Mouse (Mus musculus) liver, adult 2 months (tissue): ENCODE results near the gene Prr12.

Source experiments
- CTCF ChIP-seq: fragments of 200-500 bp; IDR thresholded peaks from 2 replicates; pipeline ENCODE4 v1.5.1; 2011; ENCODE audit warnings: low read depth, low read length, control low read depth
- POLR2A ChIP-seq: fragments of 200-500 bp; IDR thresholded peaks from 2 replicates; pipeline ENCODE4 v1.6.1; 2011; ENCODE audit warnings: low read length, control low read depth; ENCODE audit not compliant: insufficient read depth; ENCODE audit errors: extremely low read depth

- no peak for TF ChIP-seq POLR2A
- TF ChIP-seq CTCF = no peak
These were observed 24.6 kb upstream of the Prr12 start for GRCm38 (mm10) chr7:45077322-45077721.
